Mouse (Mus musculus): ENCODE measurements at regions not wholly inside any gene's neighbourhood (a gene's known extent, or its start where the extent isn't known, plus 50 kb on each side); places are given as distances from the start of the nearest gene placed in this dataset.

DNA sequence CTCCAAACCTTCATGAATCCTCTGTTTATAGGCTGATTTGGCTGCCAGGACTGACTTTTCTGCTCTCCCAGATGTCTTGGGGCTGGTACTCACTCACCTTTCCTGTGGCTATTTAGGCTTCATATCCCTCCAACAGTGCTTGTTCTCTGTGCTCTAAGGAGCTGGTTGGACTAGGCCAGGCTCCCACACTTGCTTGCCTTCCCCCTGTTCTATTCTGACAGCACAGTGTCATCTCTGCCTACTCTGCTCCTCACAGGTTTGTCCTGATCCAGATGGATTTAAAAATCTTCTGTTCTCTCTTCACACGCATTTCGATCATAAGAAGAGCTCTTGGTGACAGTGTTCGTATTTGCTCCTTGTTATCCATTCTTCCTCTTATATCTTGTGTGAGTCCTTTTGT is 134.7 kb upstream of the N4bp1 start:
- in situ Hi-C loops (cut with MseI, MboI), result no loop called here

DNA sequence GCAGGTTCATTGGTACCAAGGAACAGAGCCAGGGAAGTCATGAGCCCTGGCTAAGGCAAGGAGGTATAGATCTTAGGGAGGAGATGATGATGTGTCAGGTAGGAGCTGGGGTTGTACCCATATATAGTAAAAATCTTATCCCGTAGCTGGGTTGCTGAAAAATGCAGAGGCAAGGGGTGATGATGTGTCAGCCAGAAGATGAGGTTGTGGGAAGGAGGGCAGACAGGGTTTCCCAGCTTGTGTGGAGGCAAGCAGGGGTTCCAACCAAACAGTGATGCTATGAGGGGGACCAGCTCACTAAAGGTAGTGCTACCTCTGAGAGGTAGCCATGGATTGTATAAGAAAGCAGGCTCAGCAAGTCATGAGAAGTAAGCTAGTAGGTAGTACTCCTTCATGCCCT is 90.5 kb upstream of the N4bp1 start:
- in situ Hi-C loops (cut with MseI, MboI), result no loop called here

DNA sequence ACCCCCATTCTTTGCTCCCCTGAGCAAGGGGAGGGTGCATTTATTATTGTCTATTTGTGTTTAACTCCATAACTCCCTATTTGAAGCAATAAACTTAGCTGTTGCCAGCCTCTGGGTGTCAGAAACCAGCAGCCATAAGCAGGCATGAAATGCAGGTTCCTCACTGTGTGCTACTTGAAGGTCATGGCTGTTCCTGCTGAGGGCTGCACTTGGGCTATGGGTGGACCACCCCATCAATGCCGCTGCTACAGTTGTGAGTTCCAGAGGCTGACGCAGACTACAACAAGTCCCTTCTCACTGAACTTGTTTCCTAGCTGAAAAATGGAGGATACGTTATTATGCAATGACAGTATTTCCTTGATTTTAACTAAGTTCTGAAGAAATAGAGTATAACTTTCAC is 86.7 kb upstream of the N4bp1 start:
- in situ Hi-C loops (cut with MseI, MboI), result no loop called here

DNA sequence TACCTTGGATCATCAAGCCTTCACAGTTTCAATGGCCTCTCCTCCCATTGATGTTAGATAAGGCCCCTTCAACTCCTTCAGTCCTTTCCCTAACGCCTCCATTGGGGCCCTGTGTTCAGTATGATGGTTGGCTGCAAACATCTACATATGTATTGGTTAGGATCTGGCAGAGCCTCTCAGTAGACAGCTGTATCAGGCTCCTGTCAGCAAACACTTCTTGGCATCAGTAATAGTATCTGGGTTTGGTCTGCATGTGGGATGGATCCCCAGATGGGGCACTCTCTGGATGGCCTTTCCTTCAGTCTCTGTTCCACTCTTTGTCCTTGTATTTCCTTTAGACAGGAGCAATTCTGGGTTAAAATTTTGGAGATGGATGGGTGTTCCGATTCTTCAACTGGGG is 84.0 kb upstream of the N4bp1 start:
- in situ Hi-C loops (cut with MseI, MboI), result no loop called here

DNA sequence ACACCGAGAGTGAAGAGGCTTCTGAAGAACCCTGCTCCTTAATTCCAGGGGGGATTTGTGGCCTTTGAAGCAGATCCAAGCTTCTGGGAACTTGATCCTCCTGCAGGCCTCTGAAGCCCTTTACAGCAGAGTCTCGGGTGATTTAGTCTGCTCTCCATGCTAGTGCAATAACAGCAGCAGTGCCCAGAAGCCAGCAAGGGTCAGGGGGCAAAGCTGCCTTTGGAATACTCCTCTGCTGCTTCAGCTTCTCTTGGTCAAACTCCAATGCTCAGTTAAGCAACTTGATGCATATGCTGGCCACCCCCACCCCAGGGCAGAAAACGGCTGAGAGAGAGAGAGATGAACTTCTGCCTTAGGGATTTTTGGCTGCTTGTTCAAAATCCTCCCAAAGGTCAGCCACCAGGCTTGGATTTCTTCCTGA is 82.8 kb upstream of the N4bp1 start:
- in situ Hi-C loops (cut with MseI, MboI), result no loop called here

- in situ Hi-C loops (cut with MseI, MboI), result no loop called here
Observed at GRCm38 (mm10) chr8:86961218-86962195, 76.4 kb upstream of the N4bp1 start.
